Mouse (Mus musculus) thymus, adult 2 months (tissue): ENCODE measurements around the gene Tmbim7.

Experiments
- CTCF ChIP-seq: fragments of 200-500 bp; IDR thresholded peaks from 2 replicates; pipeline ENCODE4 v1.5.1; 2012; ENCODE audit warnings: mild to moderate bottlenecking, control low read depth, low read length, moderate library complexity, borderline replicate concordance; ENCODE audit not compliant: control insufficient read depth, poor library complexity, insufficient read depth; ENCODE audit errors: extremely low read depth
- POLR2A ChIP-seq: fragments of 200-500 bp; IDR thresholded peaks from 2 replicates; pipeline ENCODE4 v1.6.1; 2012; ENCODE audit warnings: mild to moderate bottlenecking, low read length, control low read depth, moderate library complexity; ENCODE audit not compliant: control insufficient read depth, poor library complexity, insufficient read depth; ENCODE audit errors: extremely low read depth

- no peak for TF ChIP-seq POLR2A
- no peak for TF ChIP-seq CTCF
Measured at GRCm38 (mm10) chr5:3620486-3620885, 30.5 kb upstream of the Tmbim7 start.
